Mouse (Mus musculus): ENCODE measurements around the gene Cycs. TPM values are rescaled to one million over a fixed set of nuclear protein-coding genes. Genes with fewer than 3 reads are reported as not detected.

Cycs gene
- polyA plus RNA-seq (2014; fragmentation: Illumina TruSeq; extraction: RNeasy Lipid Tissue Mini Kit (QIAGEN cat#74804); ENCODE audit: low replicate concordance): 855 TPM

DNA sequence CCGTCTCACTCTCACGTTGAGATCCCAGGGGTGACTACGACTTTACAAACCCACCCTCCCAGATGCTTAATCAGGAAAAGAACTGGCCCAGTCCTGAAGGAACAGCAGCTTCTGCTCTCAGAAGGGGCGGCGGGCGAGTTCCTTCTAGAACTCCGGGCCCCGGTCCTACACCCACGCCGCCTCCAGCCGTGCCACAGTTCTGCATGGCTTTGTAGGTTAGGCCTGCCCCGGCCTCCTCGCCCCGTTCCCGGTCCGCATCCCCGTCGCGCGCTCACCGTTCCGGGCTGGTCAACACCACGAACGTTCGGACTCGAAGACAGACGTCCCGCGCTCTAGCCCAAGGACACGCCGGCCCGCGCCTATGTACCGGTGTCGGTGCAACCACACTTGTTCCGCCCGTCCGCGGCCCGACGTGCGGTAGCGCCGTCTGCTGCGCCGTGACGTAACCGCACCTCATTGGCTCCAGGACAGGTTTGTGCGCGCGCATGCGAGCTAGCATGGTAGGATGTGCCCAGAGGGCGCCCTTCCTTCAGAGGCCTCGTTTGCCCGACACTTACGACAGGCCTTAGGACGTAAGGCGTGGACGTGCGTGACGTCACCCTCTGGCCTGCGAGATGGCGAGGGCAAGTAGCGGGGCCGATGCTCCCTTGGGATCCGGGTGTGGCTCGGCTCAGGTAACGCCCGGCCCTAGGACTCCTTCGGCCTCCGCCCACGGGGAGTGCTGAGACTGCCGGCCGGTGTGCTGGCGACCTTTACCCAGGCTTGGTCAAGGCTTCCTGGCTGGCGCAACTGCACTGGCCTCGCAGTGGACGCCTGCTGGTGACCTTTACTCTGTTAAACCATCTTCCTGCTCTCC lies at the start of gene Cycs:
TSS of gene Cycs (minus strand) at position 398 of the 856 bp plus-strand sequence.

DNA sequence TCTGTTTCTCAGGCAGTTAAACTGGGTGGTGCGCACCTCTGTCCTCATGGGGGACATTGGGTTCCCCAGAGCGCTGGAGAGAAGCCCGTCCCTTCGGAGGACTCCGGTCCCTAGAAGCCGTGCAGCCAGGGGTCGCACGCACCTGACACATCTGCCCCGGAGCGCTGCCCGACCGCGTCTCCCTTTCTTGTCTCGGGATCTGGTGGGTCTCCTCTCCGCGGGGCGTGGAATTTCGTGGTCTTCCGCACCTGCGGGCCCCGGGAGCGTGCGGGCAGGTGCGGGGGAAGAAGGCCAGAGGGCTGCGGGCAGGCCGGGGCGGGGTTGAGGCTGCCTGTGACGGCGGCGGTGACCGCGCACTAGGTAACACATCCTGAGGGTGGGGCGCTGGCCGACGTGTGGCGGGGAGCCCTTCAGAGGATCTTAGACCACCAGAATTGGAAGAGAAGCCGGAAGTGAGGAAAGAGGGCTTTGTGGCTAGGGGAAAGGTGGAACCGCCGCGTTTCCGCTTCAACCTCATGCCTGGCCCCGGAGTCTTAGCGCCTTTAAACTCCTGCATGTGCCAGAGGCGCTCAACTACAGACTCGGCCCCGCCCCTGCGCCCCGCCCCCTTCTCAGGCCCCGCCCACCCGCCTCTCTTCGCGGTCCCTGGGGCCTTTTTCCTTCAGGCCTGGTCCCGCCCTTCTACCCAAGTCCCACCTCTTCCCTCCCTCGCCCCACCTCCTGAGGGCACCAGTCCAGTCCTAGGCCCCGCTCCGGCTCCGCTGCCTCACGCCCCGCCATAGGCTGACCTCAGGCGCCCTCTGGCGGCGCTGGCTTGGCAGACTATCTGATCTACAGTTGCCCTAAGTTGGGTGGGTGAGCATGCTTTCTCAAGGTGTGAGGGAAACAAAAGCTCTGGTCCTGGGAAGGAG lies 30.2 kb upstream of the Cycs start, which contains the start of gene 4921507P07Rik:
TSS of gene 4921507P07Rik (minus strand) at position 332 of the 911 bp plus-strand sequence.

Other genes with a start within 250 kb of the Cycs start
- 39.9 TPM for gene Osbpl3, start 110.3 kb downstream of the Cycs start, polyA plus RNA-seq (2014; fragmentation: Illumina TruSeq; extraction: RNeasy Lipid Tissue Mini Kit (QIAGEN cat#74804); ENCODE audit: low replicate concordance)
- gene 4921507P07Rik, start 30.1 kb upstream of the Cycs start, polyA plus RNA-seq (2014; fragmentation: Illumina TruSeq; extraction: RNeasy Lipid Tissue Mini Kit (QIAGEN cat#74804); ENCODE audit: low replicate concordance): 1.6 TPM
- gene Npvf, start 87.9 kb upstream of the Cycs start, polyA plus RNA-seq (2014; fragmentation: Illumina TruSeq; extraction: RNeasy Lipid Tissue Mini Kit (QIAGEN cat#74804); ENCODE audit: low replicate concordance): not detected